In the genomic region with DNA sequence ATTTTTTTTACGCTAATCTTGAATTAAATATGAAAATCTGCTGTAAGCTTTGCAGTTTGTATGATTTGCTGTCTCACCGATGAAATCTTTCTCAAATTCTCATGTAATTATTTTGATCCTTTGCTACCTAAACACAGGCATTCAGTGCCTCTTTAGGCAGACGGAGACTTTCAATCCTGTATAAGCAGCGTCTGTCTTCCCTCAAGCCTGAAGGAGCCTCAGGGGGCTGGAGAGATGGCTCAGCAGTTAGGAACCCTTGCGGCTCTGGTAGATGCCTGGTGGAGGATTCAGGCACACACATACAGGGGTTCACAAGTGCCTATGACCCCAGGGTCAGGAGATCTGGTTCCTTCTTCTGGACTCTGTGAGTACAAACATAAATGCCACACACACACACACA, we compare ENCODE assay signal across 25 mouse cellular contexts. TPM values are rescaled to one million over a fixed set of nuclear protein-coding genes. Genes with fewer than 3 reads are reported as not detected.
A peak's percentile ranks its signal among the peaks of the same experiment; 100 is the strongest.
DNase-seq lines count a peak whose midpoint lies in the region; ATAC-seq lines count a peak whose summit lies in the region.
"Had no signal": no experiment of that assay in that cellular context is flagged by ENCODE, and none has a peak within 500 bp of the region (broad histone marks: within the 10 kb centered on the region; RNA-seq: fewer than 3 reads in every experiment).

No protein-coding gene starts in this region.

- H3K36me3 ChIP-seq in neural tube, embryonic 12.5 days: no peaks in the 10 kb centered on the region
- H3K36me3 ChIP-seq in forebrain, embryonic 15.5 days: no peaks in the 10 kb centered on the region
- H3K36me3 ChIP-seq in midbrain, embryonic 13.5 days: no peaks in the 10 kb centered on the region
- H3K36me3 ChIP-seq: embryonic facial prominence, embryonic 15.5 days; heart, embryonic 15.5 days; limb, embryonic 12.5 days; liver, embryonic 13.5 days; lung, embryonic 15.5 days had no signal

- intact Hi-C loops in gastrocnemius, postnatal 36 days (cut with DNase I): no loop called here

- WGBS in neural tube, embryonic 12.5 days: 49% methylated on average over 5 of the region's 5 CpGs
- 15% methylated on average over 5 of the region's 5 CpGs for WGBS in forebrain, embryonic 15.5 days
- 33% methylated on average over 5 of the region's 5 CpGs for WGBS in midbrain, embryonic 13.5 days

- H3K4me1 ChIP-seq in neural tube, embryonic 12.5 days: no peaks in the 10 kb centered on the region
- peaks cover 22% of the 10 kb centered on the region for H3K4me1 ChIP-seq in forebrain, embryonic 15.5 days
- peaks cover 15% of the 10 kb centered on the region for H3K4me1 ChIP-seq in midbrain, embryonic 13.5 days (replicated peaks)
- H3K4me1 ChIP-seq: embryonic facial prominence, embryonic 15.5 days; heart, embryonic 15.5 days; lung, embryonic 15.5 days had no signal

- H3K9ac ChIP-seq in neural tube, embryonic 12.5 days: no peak overlapping the region
- no peak overlapping the region for H3K9ac ChIP-seq in forebrain, embryonic 15.5 days (replicated peaks)
- H3K9ac ChIP-seq in midbrain, embryonic 13.5 days (replicated peaks): no peak overlapping the region
- H3K9ac ChIP-seq: embryonic facial prominence, embryonic 15.5 days; heart, embryonic 15.5 days; limb, embryonic 12.5 days; liver, embryonic 13.5 days; lung, embryonic 15.5 days had no signal

- ATAC-seq in neural tube, embryonic 12.5 days (ENCODE audit: low FRiP score, low read depth): 0 out of 2 replicates have a peak, but pooled peaks have one; percentile 29
- ATAC-seq in forebrain, embryonic 15.5 days (replicated peaks): peak; percentile 85
- peak; percentile 78 for ATAC-seq in midbrain, embryonic 13.5 days

- H3K4me3 ChIP-seq in neural tube, embryonic 12.5 days: no peak overlapping the region
- no peak overlapping the region for H3K4me3 ChIP-seq in forebrain, embryonic 15.5 days
- no peak overlapping the region for H3K4me3 ChIP-seq in midbrain, embryonic 13.5 days (replicated peaks)
- H3K4me3 ChIP-seq: embryonic facial prominence, embryonic 15.5 days; heart, adult 2 months; heart, embryonic 15.5 days; left cerebral cortex, adult 2 months; limb, embryonic 12.5 days; liver, embryonic 13.5 days; lung, embryonic 15.5 days had no signal

- no peak overlapping the region for H3K27ac ChIP-seq in neural tube, embryonic 12.5 days
- peak overlapping the region; percentile 77 for H3K27ac ChIP-seq in forebrain, embryonic 15.5 days (replicated peaks)
- H3K27ac ChIP-seq in midbrain, embryonic 13.5 days: peak overlapping the region; percentile 64
- H3K27ac ChIP-seq: embryonic facial prominence, embryonic 15.5 days; heart, adult 2 months; heart, embryonic 15.5 days; left cerebral cortex, adult 2 months; limb, embryonic 12.5 days; liver, embryonic 13.5 days; lung, embryonic 15.5 days had no signal

- H3K4me2 ChIP-seq in neural tube, embryonic 12.5 days (replicated peaks): no peak overlapping the region
- H3K4me2 ChIP-seq in forebrain, embryonic 15.5 days (replicated peaks): peak overlapping the region; percentile 19; the same call in 1 of the 2 replicates
- no peak overlapping the region for H3K4me2 ChIP-seq in midbrain, embryonic 13.5 days (replicated peaks)
- H3K4me2 ChIP-seq: embryonic facial prominence, embryonic 15.5 days; heart, embryonic 15.5 days; limb, embryonic 12.5 days; liver, embryonic 13.5 days; lung, embryonic 15.5 days had no signal

- no peaks in the 10 kb centered on the region for H3K27me3 ChIP-seq in neural tube, embryonic 12.5 days (replicated peaks)
- no peaks in the 10 kb centered on the region for H3K27me3 ChIP-seq in forebrain, embryonic 15.5 days
- H3K27me3 ChIP-seq in midbrain, embryonic 13.5 days: no peaks in the 10 kb centered on the region
- H3K27me3 ChIP-seq: embryonic facial prominence, embryonic 15.5 days; heart, embryonic 15.5 days; limb, embryonic 12.5 days; liver, embryonic 13.5 days; lung, embryonic 15.5 days had no signal

- DNase-seq in neural tube, embryonic 10.5 days (ENCODE audit: extremely low spot score, low spot score): no peak
- no peak for DNase-seq in embryo, embryonic 11 days
- no peak for DNase-seq in gastrocnemius, postnatal 36 days
- no peak for DNase-seq in testis, postnatal 14 days (ENCODE audit: low spot score)
- DNase-seq: adrenal gland, postnatal 14 days; cerebellum, adult 9-11 months; heart, adult 2 months; kidney, adult 18-20 months; kidney, postnatal 14 days; liver, embryonic 13.5 days; right cerebral cortex, postnatal 14 days; thymus, postnatal 36 days had no signal

- no peaks in the 10 kb centered on the region for H3K9me3 ChIP-seq in neural tube, embryonic 12.5 days
- H3K9me3 ChIP-seq in forebrain, embryonic 15.5 days: no peaks in the 10 kb centered on the region
- H3K9me3 ChIP-seq in midbrain, embryonic 13.5 days: no peaks in the 10 kb centered on the region
- H3K9me3 ChIP-seq: embryonic facial prominence, embryonic 15.5 days; heart, embryonic 15.5 days; limb, embryonic 12.5 days; liver, embryonic 13.5 days; lung, embryonic 15.5 days had no signal

RNA-seq across cellular contexts. Expression of a gene that starts 20.3 kb away (rescaled TPM):
- polyA plus RNA-seq in neural tube, embryonic 12.5 days (2016; fragmentation: Nextera tagmentation; extraction: Ambion mirVana): not detected in 2 replicates
- not detected in 2 replicates for polyA plus RNA-seq in forebrain, embryonic 15.5 days (2015; fragmentation: Nextera tagmentation; extraction: Ambion mirVana)
- not detected in 2 replicates for polyA plus RNA-seq in midbrain, embryonic 13.5 days (2015; fragmentation: Nextera tagmentation; extraction: Ambion mirVana)
- not detected for total RNA-seq in gastrocnemius, postnatal 36 days (2021)
- total RNA-seq: adrenal gland, postnatal 14 days; gastrocnemius, adult 8-10 months; heart, adult 2 months; hematopoietic stem cell, adult 5-6 weeks; layer of hippocampus, adult 8-10 months; left cerebral cortex, adult 2 months; megakaryocyte progenitor cell, adult 5-6 weeks had no signal
- polyA plus RNA-seq: embryonic facial prominence, embryonic 15.5 days; heart, adult 2 months; heart, embryonic 15.5 days; limb, embryonic 12.5 days; liver, embryonic 13.5 days; lung, embryonic 15.5 days; stomach, embryonic 16.5 days had no signal

RNA-seq across cellular contexts. Expression of a gene that starts 21.8 kb away (rescaled TPM):
- polyA plus RNA-seq in neural tube, embryonic 12.5 days (2016; fragmentation: Nextera tagmentation; extraction: Ambion mirVana): not detected in 2 replicates
- polyA plus RNA-seq in forebrain, embryonic 15.5 days (2015; fragmentation: Nextera tagmentation; extraction: Ambion mirVana): 0.15 TPM in 1 of 2 replicates, not detected in the other
- 0.73 TPM in 1 of 2 replicates, not detected in the other for polyA plus RNA-seq in midbrain, embryonic 13.5 days (2015; fragmentation: Nextera tagmentation; extraction: Ambion mirVana)
- total RNA-seq in gastrocnemius, postnatal 36 days (2021): not detected
- total RNA-seq: adrenal gland, postnatal 14 days; gastrocnemius, adult 8-10 months; heart, adult 2 months; hematopoietic stem cell, adult 5-6 weeks; left cerebral cortex, adult 2 months; megakaryocyte progenitor cell, adult 5-6 weeks had no signal
- polyA plus RNA-seq: heart, embryonic 15.5 days; limb, embryonic 12.5 days; liver, embryonic 13.5 days had no signal

RNA-seq across cellular contexts. Expression of a gene that starts 31.7 kb away (rescaled TPM):
- not detected in 2 replicates for polyA plus RNA-seq in neural tube, embryonic 12.5 days (2016; fragmentation: Nextera tagmentation; extraction: Ambion mirVana)
- polyA plus RNA-seq in forebrain, embryonic 15.5 days (2015; fragmentation: Nextera tagmentation; extraction: Ambion mirVana): not detected in 2 replicates
- not detected in 2 replicates for polyA plus RNA-seq in midbrain, embryonic 13.5 days (2015; fragmentation: Nextera tagmentation; extraction: Ambion mirVana)
- total RNA-seq in gastrocnemius, postnatal 36 days (2021): not detected
- total RNA-seq: adrenal gland, postnatal 14 days; gastrocnemius, adult 8-10 months; heart, adult 2 months; hematopoietic stem cell, adult 5-6 weeks; layer of hippocampus, adult 8-10 months; left cerebral cortex, adult 2 months; megakaryocyte progenitor cell, adult 5-6 weeks had no signal
- polyA plus RNA-seq: embryonic facial prominence, embryonic 15.5 days; heart, adult 2 months; heart, embryonic 15.5 days; limb, embryonic 12.5 days; liver, embryonic 13.5 days; lung, embryonic 15.5 days; stomach, embryonic 16.5 days had no signal

RNA-seq across cellular contexts. Expression of a gene that starts 52.1 kb away (rescaled TPM):
- polyA plus RNA-seq in neural tube, embryonic 12.5 days (2016; fragmentation: Nextera tagmentation; extraction: Ambion mirVana): not detected in 2 replicates
- not detected in 2 replicates for polyA plus RNA-seq in forebrain, embryonic 15.5 days (2015; fragmentation: Nextera tagmentation; extraction: Ambion mirVana)
- polyA plus RNA-seq in midbrain, embryonic 13.5 days (2015; fragmentation: Nextera tagmentation; extraction: Ambion mirVana): not detected in 2 replicates
- total RNA-seq in gastrocnemius, postnatal 36 days (2021): not detected
- total RNA-seq: adrenal gland, postnatal 14 days; gastrocnemius, adult 8-10 months; heart, adult 2 months; hematopoietic stem cell, adult 5-6 weeks; layer of hippocampus, adult 8-10 months; left cerebral cortex, adult 2 months; megakaryocyte progenitor cell, adult 5-6 weeks had no signal
- polyA plus RNA-seq: embryonic facial prominence, embryonic 15.5 days; heart, adult 2 months; heart, embryonic 15.5 days; limb, embryonic 12.5 days; liver, embryonic 13.5 days; lung, embryonic 15.5 days; stomach, embryonic 16.5 days had no signal

Comparison
In these comparisons a context has a peak if more than half of its experiments do, and no peak if none do; other contexts are left out.
1. ATAC-seq: peak in every context shown above with its lines; median percentile 85 in forebrain, embryonic 15.5 days; 78 in midbrain, embryonic 13.5 days; 29 in neural tube, embryonic 12.5 days.